Mouse (Mus musculus): Measurements from ENCODE around the gene Prg4.

Gene Prg4

DNA sequence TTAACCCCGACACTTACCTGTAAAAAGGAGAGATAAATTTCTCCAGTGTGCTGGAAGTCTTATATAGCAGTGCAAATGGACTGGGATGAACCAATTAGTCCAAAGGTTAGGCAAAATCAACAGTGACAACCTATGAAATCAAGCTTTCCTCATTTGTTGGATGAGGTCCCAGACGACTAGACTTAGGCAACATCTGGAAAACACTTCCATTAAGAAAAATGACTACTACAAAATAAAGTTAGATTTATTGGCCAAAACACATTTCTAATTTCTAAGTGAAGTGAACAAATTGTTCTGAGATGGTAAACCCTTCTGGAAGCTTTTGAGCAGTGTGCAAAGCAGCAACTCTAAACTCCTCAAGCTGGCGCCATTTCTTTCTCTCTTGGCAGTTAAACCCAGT lies at the start of gene Prg4:
TSS of gene Prg4 (minus strand) at position 34 of the 400 bp plus-strand sequence.
- DNase-seq (ENCODE audit: low spot score in 2 of 2), result no peak

DNA sequence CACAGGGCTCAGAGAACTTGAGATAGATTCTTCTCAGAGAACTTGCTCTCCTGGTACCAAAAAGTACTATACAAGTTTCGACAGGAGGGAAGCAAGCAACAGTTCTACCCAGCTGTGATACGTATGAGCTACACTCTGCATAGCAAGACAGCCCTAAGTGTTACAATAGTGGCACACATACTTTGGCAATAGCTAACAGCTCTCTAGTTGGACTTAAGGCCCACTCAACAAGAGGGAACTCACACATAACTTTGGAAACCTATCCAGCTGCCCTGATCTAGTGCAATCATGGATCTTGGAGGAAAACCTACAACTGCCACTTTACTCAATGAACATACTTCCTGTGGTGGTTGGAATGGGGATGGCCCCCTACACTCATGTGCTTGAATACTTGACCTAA lies 47.1 kb upstream of the Prg4 start:
- DNase-seq (ENCODE audit: low spot score in 2 of 2), result no peak

GRCm38 (mm10) chr1:150505794-150506193 lies 39.8 kb upstream of the Prg4 start:
- DNase-seq (ENCODE audit: low spot score in 2 of 2), result no peak

- DNase-seq (ENCODE audit: low spot score in 2 of 2), result no peak
Observed at GRCm38 (mm10) chr1:150503321-150503720, 37.4 kb upstream of the Prg4 start.

GRCm38 (mm10) chr1:150498177-150498576 lies 32.2 kb upstream of the Prg4 start:
- DNase-seq (ENCODE audit: low spot score in 2 of 2), result no peak

DNA sequence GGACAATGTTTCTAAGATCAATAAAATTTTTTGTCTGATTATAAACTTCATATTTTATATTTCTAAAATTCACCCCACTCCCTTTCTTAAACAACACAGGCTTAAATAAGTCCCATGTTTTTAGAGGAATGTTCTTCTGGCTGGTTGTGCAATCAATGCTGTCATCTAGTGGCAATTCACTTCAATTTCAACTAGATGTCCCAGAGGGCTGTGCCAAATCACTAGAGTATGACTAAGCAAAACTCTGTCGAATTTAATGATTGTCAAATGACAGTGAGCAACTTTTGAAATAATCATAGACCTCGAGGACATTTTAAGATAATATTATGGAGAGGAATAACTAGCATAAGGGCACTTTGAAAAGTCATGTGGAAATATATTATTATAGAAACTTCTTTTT lies 31.7 kb upstream of the Prg4 start:
- no peak for DNase-seq (ENCODE audit: low spot score in 2 of 2)

GRCm38 (mm10) chr1:150496626-150497302 lies 30.8 kb upstream of the Prg4 start:
- no peak for DNase-seq (ENCODE audit: low spot score in 2 of 2)

DNA sequence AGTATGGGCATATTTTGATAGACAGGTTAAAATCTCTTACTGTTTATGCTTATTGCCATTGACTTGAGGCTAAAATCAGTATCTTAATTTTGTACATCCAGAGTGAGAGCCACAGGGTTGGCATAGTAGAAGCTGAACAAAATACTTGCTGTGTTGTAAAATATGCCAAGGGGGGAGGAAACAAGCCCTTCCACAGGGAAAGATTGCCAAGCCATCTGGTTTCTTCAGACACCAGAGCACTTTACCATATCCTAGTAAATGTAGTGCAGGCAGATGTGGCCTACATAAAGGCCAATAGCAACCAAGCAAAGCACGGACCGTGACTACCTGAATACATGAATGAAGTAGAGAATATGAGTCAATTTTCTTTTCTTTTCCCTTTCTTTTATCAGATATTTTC lies 23.2 kb upstream of the Prg4 start:
- DNase-seq (ENCODE audit: low spot score in 2 of 2), result no peak

GRCm38 (mm10) chr1:150480674-150481073 lies 14.7 kb upstream of the Prg4 start:
- DNase-seq (ENCODE audit: low spot score in 2 of 2), result no peak

- no peak for DNase-seq (ENCODE audit: low spot score in 2 of 2)
Observed at GRCm38 (mm10) chr1:150472525-150472924, 6.6 kb upstream of the Prg4 start.

GRCm38 (mm10) chr1:150469992-150470391 lies 4.0 kb upstream of the Prg4 start:
- no peak for DNase-seq (ENCODE audit: low spot score in 2 of 2)

GRCm38 (mm10) chr1:150465364-150465763 lies 601 bp downstream of the Prg4 start:
- DNase-seq (ENCODE audit: low spot score in 2 of 2), result no peak

- no peak for DNase-seq (ENCODE audit: low spot score in 2 of 2)
Observed at GRCm38 (mm10) chr1:150463691-150464090, 2.3 kb downstream of the Prg4 start.

DNA sequence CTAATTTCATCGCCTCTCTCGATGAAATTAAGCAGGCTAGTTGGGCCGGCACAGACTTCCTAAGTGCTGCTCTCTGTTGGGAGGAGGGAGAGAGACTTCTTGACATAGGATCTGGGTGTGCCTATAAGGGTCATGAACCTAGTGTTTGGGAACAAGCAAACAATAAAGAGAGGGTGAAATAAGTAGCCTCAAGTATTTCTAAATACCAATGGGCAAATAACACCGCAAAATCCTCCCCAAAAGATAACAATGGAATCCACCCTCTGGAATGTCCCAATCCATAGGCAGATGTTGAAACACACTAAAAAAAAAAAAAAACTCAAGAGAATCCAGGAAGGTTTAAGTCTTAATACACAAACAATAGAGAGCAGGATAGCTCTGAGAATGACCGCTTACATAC lies 2.9 kb downstream of the Prg4 start:
- DNase-seq (ENCODE audit: low spot score in 2 of 2), result no peak

DNA sequence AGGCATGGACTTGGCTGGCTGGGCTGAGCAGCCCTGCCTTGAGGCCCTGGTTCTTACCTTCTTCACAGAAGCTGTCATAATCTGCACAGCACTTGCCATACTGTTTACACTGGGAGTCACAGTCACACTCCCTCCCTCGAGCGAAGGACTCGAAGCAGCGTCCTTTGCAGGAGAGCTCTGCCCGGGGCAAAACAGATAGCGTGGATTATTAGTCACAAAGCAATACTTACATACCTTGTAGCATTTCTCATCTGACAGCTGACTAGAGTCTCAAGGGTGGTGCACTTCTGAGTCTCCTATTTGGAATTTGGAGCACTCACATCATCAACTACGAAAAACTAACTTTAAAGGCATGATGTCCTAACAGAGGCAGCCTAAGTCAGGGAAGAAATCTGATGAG lies 5.4 kb downstream of the Prg4 start:
- no peak for DNase-seq (ENCODE audit: low spot score in 2 of 2)

DNA sequence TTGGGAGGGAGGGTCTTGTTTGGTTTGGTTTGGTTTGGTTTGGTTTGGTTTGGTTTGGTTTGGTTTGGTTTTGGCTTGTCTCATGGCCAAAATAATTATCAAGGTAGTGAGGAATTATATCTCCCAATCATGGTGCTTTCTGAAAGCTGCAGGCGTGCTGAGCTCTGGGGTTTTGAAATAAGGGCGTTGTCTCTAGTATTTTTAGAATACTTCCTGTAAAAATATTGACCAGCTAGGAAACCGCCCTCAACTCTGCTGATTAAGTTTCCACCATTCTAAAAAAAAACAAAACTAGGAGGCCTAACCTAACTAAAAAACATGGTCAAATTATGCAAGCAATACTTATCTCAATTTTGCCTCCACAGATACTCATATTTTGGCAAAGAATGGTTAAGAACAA lies 6.4 kb downstream of the Prg4 start:
- no peak for DNase-seq (ENCODE audit: low spot score in 2 of 2)

DNA sequence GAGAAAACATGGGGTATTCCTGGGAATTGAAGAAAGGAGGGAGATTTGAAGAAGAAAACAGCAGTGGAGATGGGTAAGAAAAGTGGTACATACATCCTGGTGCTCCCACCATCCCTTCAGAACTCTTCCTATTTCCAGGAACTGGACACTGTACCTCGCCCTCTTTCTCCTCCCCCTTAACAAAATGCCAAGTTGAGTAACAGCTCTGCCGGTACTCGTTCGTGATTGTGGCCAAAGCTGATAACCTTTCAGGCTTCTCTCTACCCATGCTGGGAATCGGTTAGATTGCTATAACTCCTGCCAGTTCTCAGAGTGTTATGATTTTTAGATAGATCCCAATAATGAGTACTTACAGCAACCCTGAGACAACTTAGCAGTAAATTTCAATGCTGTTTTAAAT lies 7.0 kb downstream of the Prg4 start:
- DNase-seq (ENCODE audit: low spot score in 2 of 2), result no peak

GRCm38 (mm10) chr1:150441731-150442130 lies 24.2 kb downstream of the Prg4 start:
- DNase-seq (ENCODE audit: low spot score in 2 of 2), result no peak

- DNase-seq (ENCODE audit: low spot score in 2 of 2), result no peak
Observed at GRCm38 (mm10) chr1:150438641-150439040, 27.3 kb downstream of the Prg4 start.

GRCm38 (mm10) chr1:150426216-150426615 lies 39.7 kb downstream of the Prg4 start:
- no peak for DNase-seq (ENCODE audit: low spot score in 2 of 2)

DNA sequence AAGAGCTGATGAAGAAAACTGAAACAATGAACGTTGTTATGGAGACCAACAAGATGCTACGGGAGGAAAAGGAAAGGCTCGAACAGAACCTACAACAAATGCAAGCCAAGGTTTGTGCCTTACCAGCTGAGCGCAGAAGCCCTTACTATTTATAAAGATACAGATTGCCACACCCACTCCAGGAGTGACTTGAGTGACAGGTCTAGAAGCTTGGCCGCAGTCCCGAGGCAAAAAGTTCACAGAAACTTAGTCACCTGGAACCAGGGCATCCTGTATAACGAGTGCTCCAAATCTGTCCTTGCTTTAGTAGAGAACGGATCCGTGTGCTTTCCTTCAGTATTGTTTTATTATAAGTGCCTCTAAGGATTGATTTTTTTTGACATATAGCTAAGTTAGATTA lies 40.3 kb downstream of the Prg4 start:
- DNase-seq (ENCODE audit: low spot score in 2 of 2), result no peak

GRCm38 (mm10) chr1:150418426-150418825 lies 47.5 kb downstream of the Prg4 start:
- no peak for DNase-seq (ENCODE audit: low spot score in 2 of 2)

- no peak for DNase-seq (ENCODE audit: low spot score in 2 of 2)
Observed at GRCm38 (mm10) chr1:150416006-150416405, 50.0 kb downstream of the Prg4 start.

GRCm38 (mm10) chr1:150409996-150410395 lies 56.0 kb downstream of the Prg4 start:
- no peak for DNase-seq (ENCODE audit: low spot score in 2 of 2)
